Comparison of ENCODE assay signal across 26 mouse cellular contexts in the genomic region with DNA sequence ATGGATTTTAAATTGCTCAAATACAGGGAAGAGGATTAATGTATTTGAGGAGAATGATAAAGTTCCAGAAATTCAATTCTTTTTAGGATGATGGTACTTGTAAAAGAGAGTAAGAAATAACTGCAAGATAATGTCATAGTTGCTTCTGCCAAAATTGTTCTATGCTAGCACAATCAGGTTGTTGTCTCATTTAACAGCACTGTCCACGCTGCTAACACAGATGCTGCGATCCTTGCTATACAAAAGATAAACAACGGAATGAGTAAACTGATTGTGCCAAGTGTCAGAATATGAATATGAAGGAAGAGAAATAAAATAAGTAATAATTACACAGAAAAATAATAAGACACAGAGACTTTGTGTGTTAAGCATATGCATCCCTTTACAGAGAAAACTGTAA.
DNase-seq lines count a peak whose midpoint lies in the region; ATAC-seq and TF ChIP-seq lines count a peak whose summit lies in the region.
"Had no signal": no experiment of that assay in that cellular context is flagged by ENCODE, and none has a peak within 500 bp of the region (broad histone marks: within the 10 kb centered on the region; RNA-seq: fewer than 3 reads in every experiment).

No protein-coding gene starts in this region.

- H3K4me1 ChIP-seq in forebrain, embryonic 15.5 days, result peaks cover 13% of the 10 kb centered on the region
- no peaks in the 10 kb centered on the region for H3K4me1 ChIP-seq in forebrain, embryonic 11.5 days (replicated peaks; ENCODE audit: control insufficient read depth, insufficient read depth, low read length)
- H3K4me1 ChIP-seq in midbrain, embryonic 12.5 days, result peaks cover 9% of the 10 kb centered on the region
- no peaks in the 10 kb centered on the region; the same call in 1 of the 2 replicates for H3K4me1 ChIP-seq in midbrain, embryonic 14.5 days (ENCODE audit: control insufficient read depth, insufficient read depth, low read length)
- H3K4me1 ChIP-seq in forebrain, postnatal 0 days (ENCODE audit: insufficient read depth), result 0 out of 2 replicates have a peak, but pooled peaks cover 5% of the 10 kb centered on the region
- H3K4me1 ChIP-seq: heart, embryonic 12.5 days; heart, embryonic 15.5 days had no signal

- TF ChIP-seq POLR2A in brain, embryonic 14.5 days (IDR thresholded peaks at IDR 0.05; ENCODE audit: borderline replicate concordance, extremely low read depth, insufficient read depth, insufficient read length, poor library complexity, severe bottlenecking), result no peak

- DNase-seq in forebrain, embryonic 11.5 days (ENCODE audit: low spot score), result no peak
- DNase-seq in midbrain, embryonic 14.5 days, result no peak
- peak; percentile 52 for DNase-seq in brain, embryonic 14.5 days (ENCODE audit: low read depth)
- DNase-seq in forebrain, postnatal 0 days, result no peak
- DNase-seq in cerebellum, adult 11-12 months, result no peak
- DNase-seq: adrenal gland, adult 8-10 months; adrenal gland, postnatal 25 days; cerebellum, adult 11 months; cerebellum, adult 9-10 months; cerebellum, postnatal 14 days; gastrocnemius, postnatal 25 days; heart, adult 18-20 months; heart, postnatal 10 days; heart, postnatal 36 days; kidney, adult 18-20 months had no signal

- H3K9ac ChIP-seq in forebrain, embryonic 15.5 days (replicated peaks), result no peak overlapping the region
- no peak overlapping the region for H3K9ac ChIP-seq in forebrain, embryonic 11.5 days (ENCODE audit: low read length)
- H3K9ac ChIP-seq in midbrain, embryonic 12.5 days (replicated peaks), result no peak overlapping the region
- no peak overlapping the region for H3K9ac ChIP-seq in midbrain, embryonic 14.5 days (replicated peaks; ENCODE audit: low read length)
- H3K9ac ChIP-seq in forebrain, postnatal 0 days, result no peak overlapping the region
- H3K9ac ChIP-seq: heart, embryonic 12.5 days; heart, embryonic 15.5 days; hindbrain, embryonic 14.5 days had no signal

- no peak overlapping the region for H3K4me2 ChIP-seq in forebrain, embryonic 15.5 days (replicated peaks)
- no peak overlapping the region for H3K4me2 ChIP-seq in forebrain, embryonic 11.5 days (ENCODE audit: low read depth, low read length, severe bottlenecking)
- H3K4me2 ChIP-seq in midbrain, embryonic 12.5 days (replicated peaks), result no peak overlapping the region
- no peak overlapping the region for H3K4me2 ChIP-seq in midbrain, embryonic 14.5 days (ENCODE audit: low read length)
- H3K4me2 ChIP-seq in forebrain, postnatal 0 days (ENCODE audit: low read depth), result no peak overlapping the region
- H3K4me2 ChIP-seq: heart, embryonic 12.5 days; heart, embryonic 15.5 days; hindbrain, embryonic 14.5 days had no signal

- no peak overlapping the region for H3K4me3 ChIP-seq in forebrain, embryonic 15.5 days
- no peak overlapping the region for H3K4me3 ChIP-seq in forebrain, embryonic 11.5 days (ENCODE audit: low read depth, low read length)
- no peak overlapping the region for H3K4me3 ChIP-seq in midbrain, embryonic 12.5 days
- H3K4me3 ChIP-seq in midbrain, embryonic 14.5 days (replicated peaks; ENCODE audit: low read depth, low read length), result no peak overlapping the region
- H3K4me3 ChIP-seq in forebrain, postnatal 0 days (ENCODE audit: low read depth, low read length), result no peak overlapping the region
- H3K4me3 ChIP-seq: heart, embryonic 12.5 days; heart, embryonic 15.5 days; hindbrain, embryonic 10.5 days had no signal

- peak overlapping the region; percentile 62 for H3K27ac ChIP-seq in forebrain, embryonic 15.5 days (replicated peaks)
- no peak overlapping the region for H3K27ac ChIP-seq in forebrain, embryonic 11.5 days (ENCODE audit: low read depth, low read length)
- no peak overlapping the region for H3K27ac ChIP-seq in midbrain, embryonic 12.5 days (replicated peaks)
- H3K27ac ChIP-seq in midbrain, embryonic 14.5 days (replicated peaks; ENCODE audit: low read depth, low read length), result no peak overlapping the region
- H3K27ac ChIP-seq in forebrain, postnatal 0 days (ENCODE audit: low read depth, low read length), result no peak overlapping the region
- H3K27ac ChIP-seq: heart, embryonic 15.5 days; hindbrain, embryonic 10.5 days; hindbrain, embryonic 14.5 days; hindbrain, postnatal 0 days had no signal

- no peaks in the 10 kb centered on the region for H3K36me3 ChIP-seq in forebrain, embryonic 15.5 days
- H3K36me3 ChIP-seq in forebrain, embryonic 11.5 days (ENCODE audit: control insufficient read depth, insufficient read depth, low read length), result no peaks in the 10 kb centered on the region
- H3K36me3 ChIP-seq in midbrain, embryonic 12.5 days, result no peaks in the 10 kb centered on the region
- no peaks in the 10 kb centered on the region for H3K36me3 ChIP-seq in midbrain, embryonic 14.5 days (ENCODE audit: control insufficient read depth, insufficient read depth, low read length)
- H3K36me3 ChIP-seq in forebrain, postnatal 0 days (ENCODE audit: insufficient read depth), result no peaks in the 10 kb centered on the region
- H3K36me3 ChIP-seq: heart, embryonic 12.5 days; heart, embryonic 15.5 days; hindbrain, embryonic 10.5 days had no signal

- ATAC-seq in forebrain, embryonic 15.5 days (replicated peaks), result peak; percentile 53; the same call in 1 of the 2 replicates
- no peak for ATAC-seq in forebrain, embryonic 11.5 days (replicated peaks; ENCODE audit: low FRiP score)
- ATAC-seq in midbrain, embryonic 12.5 days (ENCODE audit: low FRiP score, low read depth), result 0 out of 2 replicates have a peak, but pooled peaks have one; percentile 9
- no peak for ATAC-seq in midbrain, embryonic 14.5 days (ENCODE audit: low FRiP score, low TSS enrichment)
- ATAC-seq in forebrain, postnatal 0 days, result peak; percentile 40
- ATAC-seq: activated CD4-positive, CD25-positive, alpha-beta regulatory T cell, adult 4 months; CD4-positive, CD25-positive, alpha-beta regulatory T cell, adult 4 months; inflammation-experienced regulatory T-cells, adult 6 months; intestine, embryonic 16.5 days had no signal

- no peaks in the 10 kb centered on the region for H3K27me3 ChIP-seq in forebrain, embryonic 15.5 days
- no peaks in the 10 kb centered on the region for H3K27me3 ChIP-seq in forebrain, embryonic 11.5 days (ENCODE audit: control insufficient read depth, insufficient read depth, low read length)
- no peaks in the 10 kb centered on the region for H3K27me3 ChIP-seq in midbrain, embryonic 12.5 days
- no peaks in the 10 kb centered on the region for H3K27me3 ChIP-seq in midbrain, embryonic 14.5 days (ENCODE audit: control insufficient read depth, insufficient read depth, low read length)
- no peaks in the 10 kb centered on the region for H3K27me3 ChIP-seq in forebrain, postnatal 0 days (ENCODE audit: insufficient read depth, low read length)
- H3K27me3 ChIP-seq: heart, embryonic 12.5 days; heart, embryonic 15.5 days had no signal

- TF ChIP-seq CTCF in brain, embryonic 14.5 days (IDR thresholded peaks at IDR 0.05; ENCODE audit: borderline replicate concordance, extremely low read depth, insufficient read depth, insufficient read length), result no peak
- TF ChIP-seq CTCF in forebrain, postnatal 0 days (IDR thresholded peaks at IDR 0.05; ENCODE audit: low read depth), result no peak

- H3K9me3 ChIP-seq in forebrain, embryonic 15.5 days, result no peaks in the 10 kb centered on the region
- no peaks in the 10 kb centered on the region for H3K9me3 ChIP-seq in forebrain, embryonic 11.5 days (ENCODE audit: control insufficient read depth, low read length)
- no peaks in the 10 kb centered on the region for H3K9me3 ChIP-seq in midbrain, embryonic 12.5 days
- no peaks in the 10 kb centered on the region for H3K9me3 ChIP-seq in midbrain, embryonic 14.5 days (ENCODE audit: control insufficient read depth, low read length)
- H3K9me3 ChIP-seq in forebrain, postnatal 0 days (ENCODE audit: low read length), result no peaks in the 10 kb centered on the region
- H3K9me3 ChIP-seq: heart, embryonic 12.5 days; heart, embryonic 15.5 days; hindbrain, embryonic 10.5 days had no signal

- 31% methylated on average over 3 of the region's 3 CpGs for WGBS in forebrain, embryonic 15.5 days
- WGBS in forebrain, embryonic 11.5 days, result 72% methylated on average over 3 of the region's 3 CpGs
- WGBS in midbrain, embryonic 12.5 days, result 72% methylated on average over 3 of the region's 3 CpGs
- 70% methylated on average over 3 of the region's 3 CpGs for WGBS in midbrain, embryonic 14.5 days
- WGBS in forebrain, postnatal 0 days, result 24% methylated on average over 3 of the region's 3 CpGs

Comparison
In these comparisons a context has a peak if more than half of its experiments do, and no peak if none do; other contexts are left out.
1. ATAC-seq: peak in forebrain, embryonic 15.5 days (single experiment), midbrain, embryonic 12.5 days (single experiment) and forebrain, postnatal 0 days (single experiment); none in forebrain, embryonic 11.5 days (single experiment) and midbrain, embryonic 14.5 days (single experiment).